Mouse (Mus musculus): ENCODE results near the gene Alox12.

The Alox12 gene

GRCm38 (mm10) chr11:70254931-70255531 lies at the start of gene Alox12:
Alox12 (minus strand) TSS chr11:70255353.
- in situ Hi-C loops (cut with MboI; ENCODE audit: low sequenced_read_pairs), result no loop called here

- in situ Hi-C loops (cut with MboI; ENCODE audit: low sequenced_read_pairs), result no loop called here
Observed at GRCm38 (mm10) chr11:70302293-70302692, 47.1 kb upstream of the Alox12 start.

- in situ Hi-C loops (cut with MboI; ENCODE audit: low sequenced_read_pairs), result no loop called here
Observed at GRCm38 (mm10) chr11:70297836-70298454, 42.8 kb upstream of the Alox12 start.

- in situ Hi-C loops (cut with MboI; ENCODE audit: low sequenced_read_pairs), result no loop called here
Observed at GRCm38 (mm10) chr11:70297405-70297804, 42.3 kb upstream of the Alox12 start.

GRCm38 (mm10) chr11:70293881-70294280 lies 38.7 kb upstream of the Alox12 start:
- in situ Hi-C loops (cut with MboI; ENCODE audit: low sequenced_read_pairs), result no loop called here

GRCm38 (mm10) chr11:70291235-70291634 lies 36.1 kb upstream of the Alox12 start:
- in situ Hi-C loops (cut with MboI; ENCODE audit: low sequenced_read_pairs), result no loop called here

- in situ Hi-C loops (cut with MboI; ENCODE audit: low sequenced_read_pairs), result no loop called here
Observed at GRCm38 (mm10) chr11:70289236-70289635, 34.1 kb upstream of the Alox12 start.

GRCm38 (mm10) chr11:70288102-70288501 lies 32.9 kb upstream of the Alox12 start:
- in situ Hi-C loops (cut with MboI; ENCODE audit: low sequenced_read_pairs), result no loop called here

- in situ Hi-C loops (cut with MboI; ENCODE audit: low sequenced_read_pairs), result no loop called here
Observed at GRCm38 (mm10) chr11:70285686-70286085, 30.5 kb upstream of the Alox12 start.

GRCm38 (mm10) chr11:70284757-70285156 lies 29.6 kb upstream of the Alox12 start:
- in situ Hi-C loops (cut with MboI; ENCODE audit: low sequenced_read_pairs), result no loop called here

- in situ Hi-C loops (cut with MboI; ENCODE audit: low sequenced_read_pairs), result no loop called here
Observed at GRCm38 (mm10) chr11:70283666-70284065, 28.5 kb upstream of the Alox12 start.

- in situ Hi-C loops (cut with MboI; ENCODE audit: low sequenced_read_pairs), result no loop called here
Observed at GRCm38 (mm10) chr11:70280441-70280840, 25.3 kb upstream of the Alox12 start.

- in situ Hi-C loops (cut with MboI; ENCODE audit: low sequenced_read_pairs), result no loop called here
Observed at GRCm38 (mm10) chr11:70278961-70279360, 23.8 kb upstream of the Alox12 start.

- in situ Hi-C loops (cut with MboI; ENCODE audit: low sequenced_read_pairs), result no loop called here
Observed at GRCm38 (mm10) chr11:70271641-70272040, 16.5 kb upstream of the Alox12 start.

GRCm38 (mm10) chr11:70266405-70266804 lies 11.3 kb upstream of the Alox12 start:
- in situ Hi-C loops (cut with MboI; ENCODE audit: low sequenced_read_pairs), result no loop called here

- in situ Hi-C loops (cut with MboI; ENCODE audit: low sequenced_read_pairs), result no loop called here
Observed at GRCm38 (mm10) chr11:70265819-70266218, 10.7 kb upstream of the Alox12 start.

GRCm38 (mm10) chr11:70265252-70265651 lies 10.1 kb upstream of the Alox12 start:
- in situ Hi-C loops (cut with MboI; ENCODE audit: low sequenced_read_pairs), result no loop called here

- in situ Hi-C loops (cut with MboI; ENCODE audit: low sequenced_read_pairs), result no loop called here
Observed at GRCm38 (mm10) chr11:70259035-70259434, 3.9 kb upstream of the Alox12 start.

GRCm38 (mm10) chr11:70254337-70254736 lies 816 bp downstream of the Alox12 start:
- in situ Hi-C loops (cut with MboI; ENCODE audit: low sequenced_read_pairs), result no loop called here

GRCm38 (mm10) chr11:70251853-70252252 lies 3.3 kb downstream of the Alox12 start:
- in situ Hi-C loops (cut with MboI; ENCODE audit: low sequenced_read_pairs), result no loop called here

GRCm38 (mm10) chr11:70250150-70250549 lies 5.0 kb downstream of the Alox12 start:
- in situ Hi-C loops (cut with MboI; ENCODE audit: low sequenced_read_pairs), result no loop called here

GRCm38 (mm10) chr11:70247136-70247845 lies 7.9 kb downstream of the Alox12 start:
- in situ Hi-C loops (cut with MboI; ENCODE audit: low sequenced_read_pairs), result no loop called here

Measured in CH12F3 (cell line).